Mouse (Mus musculus) liver, embryonic 16.5 days (tissue): Measurements from ENCODE around the gene Rgmb. TPM values are rescaled to one million over a fixed set of nuclear protein-coding genes. Genes with fewer than 3 reads are reported as not detected.

Experiments used
- ATAC-seq: fragments of 200-750 bp; cut with Nextera tagmentation; 2 replicates; pipeline ENCODE4 v1.8.0; 2017; ENCODE audit warnings: low read depth, mild to moderate bottlenecking, moderate number of reproducible peaks, moderate library complexity
- H3K27ac ChIP-seq: fragments of 300-500 bp; sonication (generic); 2 replicates; pipeline ENCODE4 v1.5.1; 2014; ENCODE audit warnings: mild to moderate bottlenecking, low read length
- H3K27me3 ChIP-seq: fragments of 300-500 bp; sonication (generic); 2 replicates; pipeline ENCODE4 v1.6.1; 2014; ENCODE audit warnings: low read depth, low read length, mixed read lengths; ENCODE audit not compliant: control insufficient read depth, insufficient read depth
- H3K36me3 ChIP-seq: fragments of 300-500 bp; sonication (generic); 2 replicates; pipeline ENCODE4 v1.6.1; 2014; ENCODE audit warnings: mild to moderate bottlenecking; ENCODE audit not compliant: control insufficient read depth, insufficient read depth
- H3K4me1 ChIP-seq: fragments of 300-500 bp; sonication (generic); 2 replicates; pipeline ENCODE4 v1.6.1; 2014; ENCODE audit warnings: low read depth, low read length, mixed read lengths; ENCODE audit not compliant: control insufficient read depth
- H3K4me2 ChIP-seq: fragments of 300-500 bp; sonication (generic); 2 replicates; pipeline ENCODE4 v1.6.1; 2014; ENCODE audit warnings: low read depth, low read length, mixed read lengths
- H3K4me3 ChIP-seq: fragments of 300-500 bp; sonication (generic); 2 replicates; pipeline ENCODE4 v1.5.1; 2014; ENCODE audit warnings: low read depth, mild to moderate bottlenecking, low read length
- H3K9ac ChIP-seq: fragments of 300-500 bp; sonication (generic); 2 replicates; pipeline ENCODE4 v1.6.1; 2014; ENCODE audit warnings: low read depth, low read length
- H3K9me3 ChIP-seq: fragments of 300-500 bp; sonication (generic); replicated peaks from 2 replicates; pipeline ENCODE4 v1.6.1; 2016; ENCODE audit warnings: low read length; ENCODE audit not compliant: control insufficient read depth
- WGBS: fragments of 180-500 bp; shearing (Covaris S2); extraction: QIAGEN DNeasy Blood & Tissue Kit; methylation state at CpG from one replicate; pipeline ENCODE4 v1.1.7; 2014; ENCODE audit not compliant: insufficient replicate concordance; 5-methylcytosine and 5-hydroxymethylcytosine counted together
- polyA plus RNA-seq: library from polyadenylated mRNA; unstranded; fragments of >200 nt; fragmentation: Nextera tagmentation; extraction: Ambion mirVana; gene quantifications from 2 replicates; pipeline ENCODE4 v1.2.1, GENCODE M21; 2015

Gene Rgmb
- polyA plus RNA-seq, 1 experiment from 2014 or later, result 0.86 TPM

DNA sequence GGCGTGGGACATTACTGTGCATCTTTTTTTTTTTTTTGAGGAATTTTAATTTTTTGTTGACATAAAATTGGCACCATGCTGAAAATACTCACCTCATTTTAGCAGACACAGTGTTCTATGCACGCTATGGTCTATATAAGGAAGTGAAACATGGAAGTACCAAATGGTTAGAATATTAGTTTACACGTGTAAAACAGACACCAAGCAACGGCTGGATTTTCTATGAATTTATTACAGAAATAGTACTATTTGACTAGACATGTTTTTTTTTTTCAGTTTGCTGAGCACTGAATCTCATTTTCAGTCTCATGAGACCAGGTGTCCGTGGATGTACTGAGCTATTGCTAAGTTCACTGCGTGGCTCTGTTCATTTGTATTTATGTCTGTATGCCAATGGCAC, 56.9 kb downstream of the Rgmb start:
- H3K9me3 ChIP-seq, result no peaks in the 10 kb centered on the region
- no peak overlapping the region for H3K4me2 ChIP-seq
- H3K4me1 ChIP-seq, result no peaks in the 10 kb centered on the region
- H3K4me3 ChIP-seq, result no peak overlapping the region
- H3K36me3 ChIP-seq, result peaks cover 13% of the 10 kb centered on the region
- 70% methylated on average over 6 of the region's 6 CpGs for WGBS
- H3K27me3 ChIP-seq, result no peaks in the 10 kb centered on the region
- ATAC-seq, result no peak
- H3K9ac ChIP-seq, result no peak overlapping the region
- no peak overlapping the region for H3K27ac ChIP-seq

DNA sequence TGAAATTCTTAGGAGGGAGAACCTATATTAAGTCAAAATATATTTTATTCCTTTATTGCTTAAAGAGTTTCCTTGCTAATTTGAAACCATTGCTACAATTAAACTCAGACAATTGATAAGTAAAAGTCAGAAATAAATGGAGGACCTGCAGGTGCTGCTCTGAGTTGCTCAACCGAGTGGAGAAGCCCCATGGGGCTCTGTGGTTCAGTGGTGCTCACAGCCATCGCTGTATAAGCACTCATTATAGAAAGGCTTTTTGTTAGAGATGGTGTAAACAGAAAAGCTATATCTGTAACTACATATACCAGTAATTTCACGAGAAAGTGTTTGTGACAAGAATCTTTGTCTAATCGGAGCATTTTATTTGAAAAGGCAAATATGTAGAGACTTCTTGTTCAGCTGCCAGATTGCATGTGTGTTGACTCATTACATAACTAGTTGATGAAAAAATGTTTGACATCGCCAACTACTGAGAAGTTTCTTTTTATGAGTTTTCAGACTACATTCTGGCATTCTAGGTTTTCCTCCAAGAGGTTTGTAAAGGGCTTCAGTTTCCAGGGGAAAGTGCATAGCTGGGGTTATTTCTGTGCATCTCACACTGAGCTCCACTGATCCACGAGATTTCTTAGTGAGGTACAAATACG, 61.6 kb downstream of the Rgmb start:
- no peak overlapping the region for H3K27ac ChIP-seq
- no peak overlapping the region for H3K9ac ChIP-seq
- no peaks in the 10 kb centered on the region for H3K4me1 ChIP-seq
- peaks cover 36% of the 10 kb centered on the region for H3K36me3 ChIP-seq
- no peaks in the 10 kb centered on the region for H3K9me3 ChIP-seq
- ATAC-seq, result no peak
- WGBS, result 81% methylated on average over 7 of the region's 7 CpGs
- H3K4me2 ChIP-seq, result no peak overlapping the region
- H3K27me3 ChIP-seq, result no peaks in the 10 kb centered on the region
- H3K4me3 ChIP-seq, result no peak overlapping the region

DNA sequence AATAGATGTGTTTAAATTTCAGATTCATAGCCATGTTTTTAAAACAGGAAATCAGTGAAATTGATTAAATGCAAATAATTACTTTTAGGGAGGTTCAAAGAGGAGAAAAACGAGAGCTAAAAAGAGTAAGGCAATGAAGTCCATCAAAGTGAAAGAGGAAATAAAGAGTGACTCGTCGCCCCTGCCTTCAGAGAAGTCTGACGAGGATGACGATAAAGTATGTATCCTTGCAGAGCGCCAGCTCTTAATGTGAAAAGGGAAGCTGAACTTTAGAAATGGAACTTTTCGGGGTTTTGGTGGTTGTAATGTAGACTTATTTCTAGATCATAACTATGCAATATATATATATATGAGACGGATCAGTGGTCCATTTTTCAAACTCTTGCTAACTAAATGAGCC, 69.6 kb downstream of the Rgmb start:
- no peak for ATAC-seq
- 77% methylated on average over 8 of the region's 8 CpGs for WGBS
- no peaks in the 10 kb centered on the region for H3K27me3 ChIP-seq
- no peak overlapping the region for H3K9ac ChIP-seq
- no peaks in the 10 kb centered on the region for H3K4me1 ChIP-seq
- no peaks in the 10 kb centered on the region for H3K9me3 ChIP-seq
- H3K36me3 ChIP-seq, result peaks cover 38% of the 10 kb centered on the region
- H3K4me3 ChIP-seq, result no peak overlapping the region
- no peak overlapping the region for H3K27ac ChIP-seq
- H3K4me2 ChIP-seq, result no peak overlapping the region

Other genes with a start within 250 kb of the Rgmb start
- 9.0 and 10.1 TPM in 2 replicates for gene Chd1, start 126.1 kb downstream of the Rgmb start, polyA plus RNA-seq